Mouse (Mus musculus) retina, adult 2 months (tissue): Measurements from ENCODE around the gene Nr1h2.
A peak's percentile ranks its signal among the peaks of the same experiment; 100 is the strongest.

Source experiments
- DNase-seq: peaks from one replicate; pipeline ENCODE4 v3.0.0-alpha.2; 2012; ENCODE audit warnings: low read depth, low spot score

Gene Nr1h2

GRCm38 (mm10) chr7:44549621-44550408 lies 3.9 kb downstream of the Nr1h2 start:
- no peak for DNase-seq

GRCm38 (mm10) chr7:44548497-44549087 lies 5.2 kb downstream of the Nr1h2 start, which contains the start of gene Pold1:
Gene Pold1, minus strand, starts transcription at chr7:44548849.
- peak; percentile 98 for DNase-seq

GRCm38 (mm10) chr7:44547725-44548124 lies 6.0 kb downstream of the Nr1h2 start:
- no peak for DNase-seq

GRCm38 (mm10) chr7:44547041-44547440 lies 6.7 kb downstream of the Nr1h2 start:
- DNase-seq = no peak

- no peak for DNase-seq
Observed at GRCm38 (mm10) chr7:44546274-44546673, 7.5 kb downstream of the Nr1h2 start.

- no peak for DNase-seq
Observed at GRCm38 (mm10) chr7:44543071-44543470, 10.7 kb downstream of the Nr1h2 start.

GRCm38 (mm10) chr7:44542555-44542954 lies 11.2 kb downstream of the Nr1h2 start:
- DNase-seq = no peak

GRCm38 (mm10) chr7:44538756-44539624 lies 14.8 kb downstream of the Nr1h2 start:
- DNase-seq = no peak

- DNase-seq = no peak
Observed at GRCm38 (mm10) chr7:44537496-44537895, 16.3 kb downstream of the Nr1h2 start.

- DNase-seq = no peak
Observed at GRCm38 (mm10) chr7:44537009-44537408, 16.7 kb downstream of the Nr1h2 start.

- no peak for DNase-seq
Observed at GRCm38 (mm10) chr7:44536590-44536968, 17.2 kb downstream of the Nr1h2 start.

- DNase-seq = no peak
Observed at GRCm38 (mm10) chr7:44535657-44536589, 17.8 kb downstream of the Nr1h2 start.

GRCm38 (mm10) chr7:44534656-44535441 lies 18.9 kb downstream of the Nr1h2 start:
- no peak for DNase-seq

GRCm38 (mm10) chr7:44534242-44534641 lies 19.5 kb downstream of the Nr1h2 start:
- no peak for DNase-seq

GRCm38 (mm10) chr7:44533746-44534045 lies 20.1 kb downstream of the Nr1h2 start:
- DNase-seq = no peak

GRCm38 (mm10) chr7:44532918-44533745 lies 20.6 kb downstream of the Nr1h2 start:
- DNase-seq = no peak

GRCm38 (mm10) chr7:44531946-44532732 lies 21.6 kb downstream of the Nr1h2 start, which contains the start of gene Spib:
Gene Spib, minus strand, starts transcription at chr7:44532071.
- DNase-seq = no peak

- DNase-seq = no peak
Observed at GRCm38 (mm10) chr7:44531207-44531606, 22.5 kb downstream of the Nr1h2 start.

- no peak for DNase-seq
Observed at GRCm38 (mm10) chr7:44530507-44530906, 23.2 kb downstream of the Nr1h2 start.
